Mouse (Mus musculus): ENCODE measurements around the gene Sohlh2.
"Not testable (repeated sequence)": the region's sequence is repeated elsewhere in the genome, so short reads cannot be mapped to it uniquely, and the experiment has no call there.

Sohlh2 gene

DNA sequence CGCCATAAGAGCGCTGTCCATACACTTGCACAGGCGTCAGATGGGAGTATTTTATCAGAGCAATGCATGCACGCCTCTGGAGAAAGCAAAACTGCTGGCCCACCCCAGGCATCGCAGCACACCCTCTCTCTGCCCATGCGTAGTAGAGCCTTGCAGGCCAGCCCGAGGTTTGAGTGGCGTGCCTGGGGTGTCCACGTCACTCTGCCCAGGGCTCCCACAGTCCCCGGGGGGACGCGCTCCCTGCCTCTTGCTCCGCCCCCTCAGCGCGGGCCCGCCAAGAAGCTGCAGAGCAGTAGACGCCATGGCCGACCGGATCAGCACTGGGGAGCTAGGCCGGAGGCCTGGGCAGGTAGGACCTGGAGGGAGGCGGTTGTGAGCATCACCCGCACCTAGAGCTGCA lies at the start of gene Sohlh2:
Sohlh2 (plus strand) TSS at position 263 of the 400 bp plus-strand sequence.
- DNase-seq: no peak

DNA sequence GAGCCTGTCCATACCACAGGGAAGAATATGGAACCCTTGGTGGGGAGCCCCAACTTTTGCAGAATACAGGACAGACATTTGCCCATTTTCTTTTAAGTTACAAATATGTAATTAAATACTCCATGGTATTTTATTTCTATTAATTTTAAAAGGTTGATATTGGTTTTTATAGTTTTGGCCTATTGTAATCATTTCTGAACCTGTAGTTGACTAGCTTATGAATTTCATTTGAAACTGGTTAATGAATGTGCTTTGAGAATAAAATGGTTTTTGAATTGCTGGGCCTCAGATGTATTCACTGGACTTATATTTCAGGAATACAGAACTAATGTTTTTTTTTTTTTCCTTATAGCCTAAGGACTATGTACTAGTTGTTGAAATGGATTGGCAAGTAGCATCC lies 44.8 kb upstream of the Sohlh2 start, which contains the start of gene Ccdc169:
Ccdc169 (plus strand) TSS at position 301 of the 400 bp plus-strand sequence.
- no peak for DNase-seq

DNA sequence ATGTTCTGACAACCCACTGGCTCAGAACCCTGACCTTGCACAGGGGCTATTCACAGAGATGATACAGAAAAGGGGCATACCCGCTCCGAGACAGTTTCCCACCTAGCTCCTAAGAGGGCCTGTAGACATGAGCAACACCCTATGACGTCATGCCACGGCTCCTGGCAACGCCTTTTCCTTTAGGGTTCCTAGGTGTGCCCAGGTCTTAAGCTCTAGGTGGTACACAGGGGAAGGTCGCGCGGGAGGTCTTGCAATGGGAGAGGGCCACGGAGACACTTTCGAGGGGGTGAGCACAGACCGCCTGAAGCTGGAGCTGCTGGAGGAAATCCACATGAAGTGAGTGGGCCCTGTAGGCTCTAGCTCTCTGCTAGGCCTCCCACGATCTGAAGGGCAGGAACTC lies 42.0 kb upstream of the Sohlh2 start:
- no peak for DNase-seq

DNA sequence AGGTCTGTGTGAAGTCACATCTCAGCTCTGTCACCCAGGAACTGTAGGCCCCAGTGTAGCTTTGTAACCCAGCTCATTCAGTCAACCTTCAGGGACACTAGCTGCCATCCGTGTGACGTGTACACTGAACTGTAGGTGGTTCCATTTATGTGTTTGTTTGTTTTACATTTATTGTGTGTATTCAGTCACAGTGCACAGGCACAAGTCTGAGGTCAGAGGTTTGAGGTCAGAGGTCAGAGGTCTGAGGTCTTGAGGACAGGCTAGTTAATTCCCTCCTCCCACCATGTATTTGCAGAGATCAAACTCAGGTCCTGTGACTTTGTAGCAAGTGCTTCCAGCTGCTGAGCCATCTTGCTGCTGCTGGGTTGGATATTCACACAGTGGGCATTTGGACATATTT lies 40.4 kb upstream of the Sohlh2 start:
- DNase-seq: no peak

DNA sequence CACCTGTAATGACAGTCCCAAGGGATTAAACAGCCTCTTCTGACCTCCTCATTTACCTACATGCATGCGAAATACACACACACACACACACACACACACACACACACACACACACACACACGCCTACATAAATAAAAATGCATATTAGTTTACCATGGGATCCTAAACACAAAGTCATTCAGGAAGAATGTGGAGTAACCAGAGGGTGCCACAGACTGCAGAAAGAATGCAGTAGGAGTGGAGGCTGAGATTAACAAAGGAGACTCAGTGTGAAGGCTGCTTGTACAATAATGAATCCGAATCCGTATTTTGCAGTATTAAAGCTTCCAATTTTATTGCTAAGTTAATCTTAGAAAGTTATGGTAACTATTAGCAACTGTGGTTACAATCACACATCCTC lies 36.9 kb upstream of the Sohlh2 start:
- no peak for DNase-seq

DNA sequence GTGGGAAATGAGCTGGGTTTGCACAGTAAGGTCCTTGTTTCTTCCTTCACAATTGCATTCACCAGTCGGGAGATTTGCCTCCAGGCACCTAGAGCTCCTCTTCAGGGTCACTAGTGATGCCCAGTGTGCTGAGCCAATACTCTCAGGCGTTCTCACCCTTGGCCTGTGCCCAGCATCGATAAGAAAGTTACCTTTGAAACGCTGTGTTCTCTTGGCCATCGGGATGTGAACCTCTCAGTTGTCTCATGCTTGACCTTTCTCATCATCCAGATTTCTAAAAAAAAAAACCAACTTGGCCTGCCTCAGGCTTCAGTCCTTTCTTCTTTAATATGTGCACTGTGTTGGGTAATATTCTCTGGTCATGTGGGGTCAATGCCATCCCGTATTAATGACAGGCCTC lies 35.4 kb upstream of the Sohlh2 start:
- DNase-seq: no peak

DNA sequence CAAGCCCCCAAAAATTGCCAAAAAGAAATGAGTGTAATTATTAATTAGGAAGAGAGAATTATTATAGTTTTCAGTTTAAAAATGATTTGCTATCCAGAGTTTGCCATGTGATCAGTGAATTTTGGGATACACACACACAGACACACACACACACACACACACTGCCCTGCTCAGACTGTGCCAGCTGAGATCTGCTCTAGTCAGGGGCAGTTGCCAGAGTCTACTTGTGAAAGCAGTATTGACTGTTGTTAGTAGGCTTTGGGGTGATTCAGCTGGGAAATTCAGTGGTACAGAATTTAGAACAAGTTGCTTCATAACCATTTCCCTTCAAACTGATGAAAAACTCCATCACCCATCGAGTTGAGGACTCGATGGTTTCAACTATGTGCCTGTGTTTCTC lies 34.7 kb upstream of the Sohlh2 start:
- no peak for DNase-seq

DNA sequence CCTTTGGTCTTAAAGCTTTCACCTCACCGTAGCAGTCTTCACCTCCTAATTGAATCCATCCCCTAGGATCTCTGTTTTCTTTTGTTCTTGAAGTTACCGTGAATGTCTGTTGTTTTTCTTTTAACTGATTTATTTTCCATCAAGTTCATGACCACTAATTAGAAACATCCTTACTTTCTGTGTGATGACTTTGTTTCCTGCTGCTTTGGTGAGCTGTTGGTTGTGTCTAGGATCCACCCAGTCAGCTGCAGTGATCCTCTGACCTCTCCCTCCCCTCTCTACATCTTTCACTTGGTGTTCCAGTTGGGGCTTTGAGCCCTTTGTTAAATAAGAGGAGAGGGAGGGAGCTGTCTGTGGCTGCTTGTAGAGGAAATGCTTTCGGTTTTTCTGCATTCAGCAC lies 33.7 kb upstream of the Sohlh2 start:
- DNase-seq: no peak

DNA sequence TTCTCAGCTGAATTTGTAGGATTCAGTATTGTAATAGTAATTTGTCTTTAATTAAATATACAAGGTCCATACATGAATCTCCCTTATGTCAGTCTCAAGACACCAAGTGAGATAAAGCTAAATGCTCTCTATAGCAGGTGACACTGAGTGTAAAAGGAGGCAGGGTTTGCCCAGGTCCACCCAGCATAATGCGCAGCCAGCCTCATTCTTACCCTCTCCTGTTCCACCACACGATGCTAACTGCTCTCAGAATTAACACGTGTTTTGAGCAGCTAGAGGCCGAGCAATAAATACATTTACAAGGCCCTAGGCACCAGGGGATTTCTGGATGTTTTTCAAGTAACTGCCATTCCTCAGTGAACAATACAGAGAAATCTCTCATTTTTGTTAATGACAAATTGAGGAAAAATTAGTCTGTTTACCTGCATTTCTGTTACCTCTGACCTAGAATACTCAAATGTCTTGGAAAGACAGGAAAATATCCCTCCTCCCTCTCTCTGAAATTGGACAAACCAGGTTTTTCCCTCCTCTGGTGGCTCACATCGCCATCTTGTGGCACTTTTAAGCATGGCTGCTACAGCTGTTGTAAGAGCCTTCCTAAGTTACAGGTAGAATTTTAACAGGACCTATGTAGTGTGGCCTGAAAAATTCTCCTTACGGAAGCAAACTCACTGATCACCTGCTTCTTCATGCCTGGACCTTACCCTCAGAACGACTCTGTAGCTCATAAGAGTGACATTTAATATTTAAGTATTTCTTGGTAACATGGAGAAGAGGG lies 30.0 kb upstream of the Sohlh2 start:
- peak; percentile 13 for DNase-seq

DNA sequence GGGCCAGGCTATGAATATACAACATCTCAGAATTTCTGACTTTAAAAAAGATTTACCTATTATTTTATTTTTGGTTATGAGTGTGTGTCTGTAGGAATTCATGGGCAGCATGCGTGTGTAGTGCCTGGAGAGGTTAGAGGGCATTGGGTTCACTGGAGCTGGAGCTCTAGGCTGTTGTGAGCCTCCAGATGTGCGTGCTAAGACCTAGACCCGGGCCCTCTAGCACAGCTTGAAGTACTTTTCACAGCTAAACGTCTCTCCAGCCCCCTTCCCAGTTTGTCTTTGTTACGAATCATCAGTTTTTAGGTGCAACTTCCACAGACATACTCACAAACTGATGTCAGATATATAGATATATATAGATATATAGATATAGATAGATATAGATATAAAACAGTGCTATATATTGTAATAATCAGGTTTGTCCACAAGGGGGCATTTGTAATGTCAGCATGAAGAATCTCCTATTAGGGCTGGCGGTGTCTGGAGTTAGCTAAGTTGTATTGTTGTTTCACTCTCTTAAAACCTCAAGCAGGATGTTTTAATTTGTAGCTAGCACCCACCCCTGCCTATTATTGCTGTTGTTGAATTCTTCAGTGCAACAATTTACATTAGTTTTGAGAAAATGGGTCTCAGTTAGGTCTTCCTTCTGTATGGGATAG lies 29.0 kb upstream of the Sohlh2 start:
- DNase-seq: no peak

DNA sequence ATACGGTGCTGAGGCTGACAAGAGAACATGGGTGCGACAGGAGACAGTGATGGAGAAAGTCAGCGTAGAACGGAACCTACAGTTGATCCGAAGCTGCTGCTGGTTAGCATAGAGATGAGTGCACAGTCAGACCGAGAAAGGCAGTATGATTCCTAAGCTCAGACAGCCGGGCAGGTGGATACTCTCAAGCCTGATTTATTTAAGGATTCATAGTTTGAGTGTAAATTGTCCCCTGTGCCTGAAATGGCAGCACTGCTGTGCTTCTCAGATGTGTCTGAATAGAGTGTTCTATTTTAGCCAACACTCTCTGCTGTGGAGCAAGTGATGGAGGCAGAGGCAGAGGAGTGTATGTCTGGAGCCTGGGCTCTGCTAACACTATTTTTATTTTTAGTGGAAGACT lies 27.7 kb upstream of the Sohlh2 start:
- DNase-seq: no peak

DNA sequence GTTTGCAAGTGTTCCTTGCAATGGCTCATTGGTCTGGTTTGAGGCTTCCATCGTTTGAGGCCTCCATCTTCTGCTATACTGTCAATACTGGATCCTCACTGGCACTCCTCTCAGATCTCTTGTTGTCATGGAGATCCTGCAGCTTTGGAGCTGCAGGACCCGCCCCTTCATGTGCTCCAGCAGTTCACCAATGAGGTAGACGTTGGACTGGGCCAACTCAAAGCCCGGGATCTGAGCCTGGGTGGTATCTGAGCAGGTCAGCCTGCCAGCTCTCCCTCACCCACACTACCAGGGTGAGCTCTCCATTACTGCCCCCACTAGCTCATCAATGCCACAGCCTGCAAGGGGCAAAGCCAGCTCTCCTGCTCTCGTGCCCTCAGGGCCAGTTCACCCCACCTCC lies 24.4 kb upstream of the Sohlh2 start:
- DNase-seq: no peak

DNA sequence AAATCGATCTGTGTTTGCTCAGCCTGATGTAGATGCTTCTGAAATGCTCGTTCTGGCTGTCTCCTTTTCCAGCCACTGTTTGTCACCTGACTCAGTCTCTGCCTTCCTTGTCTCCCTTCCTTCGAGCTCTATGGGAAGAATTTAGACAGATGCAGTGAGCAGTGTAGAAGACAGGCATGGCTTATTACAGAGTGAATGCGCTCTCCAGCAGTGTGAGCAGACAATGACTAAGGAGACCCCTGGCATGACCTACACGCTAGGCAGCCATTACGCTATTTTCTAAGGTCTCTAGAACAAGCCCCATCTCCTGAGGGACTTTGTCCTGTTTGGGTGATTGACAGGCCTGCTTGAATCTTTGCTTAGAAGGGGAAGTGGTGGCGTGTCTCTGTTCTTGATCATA lies 20.7 kb upstream of the Sohlh2 start:
- no peak for DNase-seq

DNA sequence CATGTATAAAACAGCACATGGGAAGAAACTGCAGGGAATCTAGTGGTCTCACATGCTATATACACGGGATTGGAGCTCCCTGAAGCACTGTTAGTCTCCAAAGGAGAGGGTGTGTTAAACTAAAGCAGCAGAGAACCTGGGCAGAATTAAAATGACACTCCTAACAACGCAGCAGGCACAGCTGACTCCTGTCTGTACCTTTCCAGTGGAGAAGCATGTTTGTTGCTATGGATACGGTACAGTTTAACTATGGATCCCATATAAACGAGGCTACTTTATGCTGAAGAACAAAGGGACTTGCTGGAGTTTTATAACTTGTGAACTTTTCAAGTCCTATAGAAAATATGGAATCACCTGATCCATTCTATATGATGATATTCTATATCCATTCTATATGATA lies 18.3 kb upstream of the Sohlh2 start:
- no peak for DNase-seq

DNA sequence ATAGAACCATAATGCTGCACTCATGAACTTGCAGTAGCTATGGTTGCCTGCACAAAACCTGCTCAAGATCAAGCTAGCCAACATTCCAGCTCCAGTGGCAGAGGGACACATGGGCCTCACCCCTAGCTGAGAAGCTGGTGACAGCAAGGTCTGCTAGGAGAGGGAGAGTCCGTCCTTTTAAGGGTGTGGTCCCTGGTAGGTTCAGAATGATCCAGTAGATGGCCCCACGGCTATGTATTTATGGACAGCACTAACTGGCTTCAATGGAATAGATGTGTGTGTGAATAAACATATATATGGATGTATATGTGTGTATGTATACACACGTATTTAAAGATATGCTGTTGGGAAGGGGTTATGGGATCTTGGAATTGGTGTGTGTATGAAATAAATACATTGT lies 9.3 kb upstream of the Sohlh2 start:
- no peak for DNase-seq

DNA sequence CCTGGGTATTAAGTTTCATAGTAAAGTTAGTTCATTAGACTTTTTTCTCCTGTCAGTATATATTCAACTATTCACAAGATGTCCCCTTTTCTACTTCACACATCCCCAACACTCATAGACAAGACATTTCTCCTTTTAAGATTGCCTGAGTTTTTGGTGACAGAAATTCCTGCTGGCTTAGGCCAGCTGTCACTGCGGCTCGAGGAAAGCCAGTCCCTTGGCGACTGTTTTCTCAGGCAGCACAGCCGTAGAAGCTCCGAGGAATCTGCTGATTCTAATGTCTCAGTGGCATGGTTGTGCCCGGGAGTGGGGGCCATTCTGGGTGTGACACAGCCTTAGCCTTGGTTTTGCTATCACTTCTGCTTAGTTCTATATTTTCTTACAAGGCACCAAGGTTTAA lies 4.6 kb upstream of the Sohlh2 start:
- no peak for DNase-seq

DNA sequence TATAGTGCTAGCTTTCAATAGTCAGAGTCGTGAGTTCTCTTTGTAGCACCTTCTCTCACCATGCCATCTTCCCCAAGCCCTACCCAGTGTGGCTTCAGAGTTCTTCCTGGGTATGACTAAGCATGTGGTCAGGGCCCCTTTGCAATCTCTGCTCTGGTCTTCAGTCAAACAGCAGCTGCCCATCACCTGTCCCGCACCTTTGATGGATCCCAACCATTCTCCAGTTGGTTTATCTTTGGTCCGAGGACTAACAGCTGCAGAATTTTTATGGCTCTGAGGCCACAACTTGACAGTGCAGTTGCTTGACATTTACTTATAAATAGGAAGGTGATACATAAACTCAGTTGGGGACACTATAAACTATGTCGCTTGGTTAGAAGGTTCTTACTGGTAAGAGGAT lies 9.8 kb downstream of the Sohlh2 start:
- DNase-seq: no peak

DNA sequence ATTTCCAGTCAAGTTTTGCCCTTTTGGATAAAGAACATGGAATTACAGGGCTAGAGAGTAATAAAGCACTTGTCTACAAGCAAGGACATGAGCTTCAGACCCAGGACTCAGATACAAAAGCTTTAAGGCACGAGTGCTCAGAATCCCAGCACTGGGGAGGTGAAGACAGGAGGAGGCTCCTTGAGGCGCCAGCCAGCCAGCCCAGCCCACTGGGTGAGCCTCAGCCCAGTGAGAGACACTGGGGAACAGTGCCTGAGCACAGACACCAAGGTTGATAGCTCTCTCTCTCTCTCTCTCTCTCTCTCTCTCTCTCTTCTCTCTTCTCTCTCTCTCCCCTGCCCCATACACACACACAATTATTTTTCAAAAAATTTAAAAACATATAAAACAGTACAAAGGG lies 11.5 kb downstream of the Sohlh2 start:
- no peak for DNase-seq

DNA sequence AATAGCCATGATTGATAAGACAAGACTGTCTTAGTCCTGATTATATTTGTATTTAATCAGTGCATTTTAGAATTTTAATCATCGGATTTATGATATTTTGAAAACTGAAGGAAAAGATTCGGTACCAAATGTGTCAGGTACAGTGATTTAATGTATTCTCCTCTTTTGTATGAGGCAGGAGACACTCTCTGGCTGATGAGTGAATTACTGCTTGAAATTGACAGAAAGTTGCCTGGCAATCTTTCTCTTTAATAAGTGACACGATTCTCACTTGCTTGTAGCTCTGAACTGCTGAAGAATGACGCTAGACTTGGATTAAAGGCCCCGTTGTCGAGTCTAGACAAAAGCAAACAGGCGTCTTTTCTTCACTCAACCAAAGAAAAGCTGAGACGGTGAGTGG lies 13.0 kb downstream of the Sohlh2 start:
- DNase-seq: no peak

DNA sequence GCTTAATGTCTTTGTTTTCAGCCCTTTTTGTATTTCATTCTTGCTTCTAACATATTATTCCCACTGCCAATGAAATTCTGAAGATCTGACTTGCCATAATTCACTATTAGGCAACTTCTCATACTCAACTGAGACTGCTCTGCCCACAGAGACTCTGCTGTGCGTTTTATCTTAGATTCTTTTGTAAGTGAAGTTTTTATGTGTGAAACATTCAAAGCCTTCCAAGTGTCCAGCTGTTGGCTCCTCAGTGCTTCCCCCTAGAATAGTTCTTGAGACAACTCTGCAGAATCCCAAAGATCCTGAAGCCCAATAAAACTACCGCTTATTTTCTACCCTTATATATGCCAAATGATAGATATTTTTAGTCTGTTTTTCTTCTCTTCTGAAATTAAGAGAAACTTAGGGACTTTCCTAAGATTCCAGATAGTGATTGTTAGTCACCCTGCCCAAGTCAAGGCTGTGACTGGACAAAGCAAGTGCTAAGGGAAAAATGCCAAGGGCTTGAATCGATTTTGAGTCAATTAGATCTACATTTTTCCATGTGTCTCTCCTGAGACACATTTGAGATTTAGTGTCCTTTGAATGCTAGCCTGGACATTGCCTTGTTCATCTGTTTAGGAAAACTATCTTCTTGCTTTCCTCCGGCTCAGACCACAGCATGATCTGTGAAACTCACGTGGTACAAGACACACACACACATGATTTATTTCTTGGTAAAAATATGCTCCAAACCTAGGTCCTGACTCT lies 13.9 kb downstream of the Sohlh2 start:
- no peak for DNase-seq

DNA sequence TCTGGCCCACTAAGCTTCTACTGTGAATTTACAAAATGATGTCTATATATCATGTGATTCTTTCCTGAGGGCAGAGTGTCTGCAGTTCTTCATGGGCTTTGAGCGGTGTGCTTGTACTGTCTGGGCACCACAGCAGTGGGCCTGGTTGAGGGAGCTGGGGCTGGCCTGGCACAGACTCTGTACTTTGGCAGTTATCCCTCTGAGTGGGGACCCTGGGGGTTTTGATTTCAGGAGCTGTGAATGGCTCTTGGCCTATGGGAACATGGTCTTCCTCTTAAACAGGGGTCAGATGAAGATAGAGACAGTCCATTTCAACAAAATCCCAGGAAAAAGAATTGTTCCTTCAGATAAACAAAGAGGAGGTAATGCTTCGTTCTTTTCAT lies 14.5 kb downstream of the Sohlh2 start:
- no peak for DNase-seq

DNA sequence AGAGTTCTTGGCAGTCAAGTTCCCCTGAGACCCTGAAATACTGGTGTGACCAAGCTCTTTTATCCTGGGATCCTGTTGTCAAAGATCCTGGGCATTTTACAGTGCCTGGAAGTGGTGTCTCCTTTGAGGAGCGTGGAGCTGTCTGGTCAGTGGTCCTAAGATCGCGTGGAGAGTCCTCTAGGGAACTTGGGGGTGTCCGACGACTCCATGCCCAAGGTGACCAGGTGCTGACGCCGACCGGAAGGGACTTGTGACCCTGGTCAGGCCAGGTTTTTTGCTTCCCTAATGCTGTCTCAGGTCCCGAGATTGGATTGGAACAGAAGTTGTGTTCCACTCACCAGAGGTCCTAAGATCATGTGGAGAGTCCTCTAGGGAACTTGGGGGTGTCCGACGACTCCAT lies 21.8 kb downstream of the Sohlh2 start:
- DNase-seq: not testable (repeated sequence)

DNA sequence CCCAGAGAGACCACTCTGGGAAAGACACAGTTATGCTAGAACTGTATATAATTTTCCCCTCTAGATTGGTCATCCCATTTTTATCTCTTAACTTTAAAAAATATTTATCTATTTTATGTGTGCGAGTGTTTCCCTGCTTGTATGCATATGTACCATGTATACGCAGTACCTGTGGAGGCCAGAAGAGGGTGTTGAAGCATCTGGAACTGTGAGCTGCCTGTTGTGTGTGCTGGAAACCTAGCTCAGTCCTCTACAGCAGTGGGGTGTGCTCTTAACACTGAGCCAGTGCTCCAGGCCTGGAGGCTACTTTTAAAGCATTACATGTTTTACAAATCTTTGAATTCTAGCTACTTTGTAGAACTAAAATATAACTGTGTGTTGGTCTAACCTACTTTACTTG lies 24.6 kb downstream of the Sohlh2 start:
- DNase-seq: no peak

DNA sequence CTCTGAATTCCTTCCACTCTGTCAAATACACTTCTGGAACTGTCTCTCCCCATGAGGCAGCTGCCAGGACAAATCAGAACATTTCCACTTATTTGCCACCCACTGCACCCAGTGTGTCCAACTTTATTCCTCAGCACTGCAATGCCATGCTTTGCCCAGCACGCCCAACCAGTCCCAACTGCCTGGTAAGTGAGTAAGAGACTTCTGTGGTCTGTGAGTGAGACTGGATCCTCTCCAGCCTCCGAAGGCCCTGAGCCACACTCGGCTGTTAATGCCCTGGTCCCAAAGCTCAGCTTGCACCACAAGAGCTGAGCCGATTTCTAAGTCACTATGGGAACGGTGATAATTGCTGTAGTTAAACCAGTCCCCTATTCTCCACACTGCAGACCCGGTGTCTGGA lies 25.8 kb downstream of the Sohlh2 start:
- DNase-seq: no peak
